Mouse (Mus musculus) left cerebral cortex, postnatal 4 days (tissue): ENCODE measurements around the gene Fosl1. TPM values are rescaled to one million over a fixed set of nuclear protein-coding genes. Genes with fewer than 3 reads are reported as not detected.

Source experiments
- DNase-seq: peaks from one replicate; pipeline ENCODE4 v3.0.0-alpha.2; 2022
- intact Hi-C: fragments of 180-260 bp; cut with DNase I; formaldehyde crosslinking; loops from one replicate; pipeline ENCODE4 v1.15.1; 2025
- total RNA-seq, 2 experiments: library from RNA; stranded (reverse); gene quantifications; 2 replicates each; pipeline ENCODE4 v1.2.3; 2021

Fosl1 gene
- total RNA-seq, 2 experiments from 2014 or later = not detected

DNA sequence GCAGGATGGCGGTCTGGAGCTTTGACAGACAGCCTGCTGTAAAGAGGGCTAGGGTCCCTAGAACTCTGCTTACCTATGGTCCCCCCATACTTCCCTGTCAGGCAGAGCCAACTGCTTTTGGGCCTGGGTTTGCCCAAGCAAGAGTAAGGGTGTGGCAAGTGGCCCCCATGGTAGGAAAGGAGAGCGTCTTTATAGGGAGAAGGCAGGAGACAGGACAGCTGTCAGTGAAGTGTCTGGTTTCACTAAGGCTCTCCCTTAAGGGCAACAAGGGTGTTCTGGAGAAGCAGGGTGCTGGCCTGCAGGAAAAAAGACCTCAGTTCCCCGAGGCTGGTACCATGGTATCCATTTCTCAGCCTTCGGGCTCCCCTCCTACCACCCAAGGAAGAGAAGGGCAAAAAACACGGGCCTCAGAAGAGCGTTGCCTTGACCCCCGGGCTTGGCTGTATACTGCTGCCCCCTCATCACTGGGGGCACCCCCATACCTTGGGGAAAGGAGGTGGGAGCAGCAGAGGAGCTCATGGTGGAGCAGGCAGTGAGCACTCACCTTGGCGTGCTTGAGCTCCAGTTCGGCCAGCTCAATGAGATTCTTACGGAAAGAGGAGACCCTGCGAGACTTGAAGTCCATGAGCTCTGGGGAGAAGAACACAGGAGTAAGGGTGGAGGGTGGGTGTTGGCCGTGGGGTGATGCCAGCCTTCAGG, 48.2 kb downstream of the Fosl1 start:
- intact Hi-C loops = no loop called here
- DNase-seq = no peak

DNA sequence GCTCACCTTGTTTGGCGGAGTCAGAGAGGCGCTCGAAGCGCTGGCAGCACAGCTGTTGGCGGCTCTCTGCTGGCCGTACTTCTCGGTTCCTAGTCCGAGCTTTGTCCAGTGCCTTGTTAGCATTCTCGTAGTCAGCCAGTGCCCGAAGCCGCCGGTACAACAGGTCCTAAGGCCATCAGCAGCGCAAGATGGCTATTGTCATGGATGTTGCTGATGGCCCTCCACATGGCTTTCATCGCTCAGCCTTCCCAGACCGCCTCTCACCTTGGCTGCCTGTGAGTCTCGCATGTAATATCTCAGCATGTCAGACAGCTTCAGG, 48.7 kb downstream of the Fosl1 start:
- intact Hi-C loops = no loop called here
- DNase-seq = no peak

DNA sequence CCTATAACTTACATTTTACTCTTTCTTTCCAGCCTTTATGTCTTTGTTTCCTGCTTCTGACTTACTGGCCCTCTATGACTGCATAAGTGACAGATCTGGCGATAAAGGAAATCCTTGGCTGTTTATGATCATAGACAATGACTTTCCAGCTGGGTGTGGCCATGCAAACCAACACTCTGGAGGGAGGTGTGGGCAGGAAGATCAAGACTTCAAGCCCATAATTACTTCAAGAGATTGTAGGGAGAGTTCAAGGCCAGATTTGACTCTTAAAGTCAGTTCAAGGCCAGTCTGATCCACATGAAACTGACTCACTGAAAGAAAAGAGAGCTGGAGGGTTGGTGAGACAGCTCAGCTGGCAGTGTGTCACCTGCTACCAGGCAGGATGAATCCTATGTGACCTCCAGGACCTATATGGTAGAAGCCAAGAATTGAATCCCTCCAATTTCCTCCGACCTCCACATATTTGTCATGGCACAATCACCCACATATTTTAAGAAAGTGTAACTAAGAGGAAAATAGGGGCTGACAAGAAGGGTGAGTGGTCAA, 53.1 kb downstream of the Fosl1 start:
- no peak for DNase-seq
- intact Hi-C loops = no loop called here

- intact Hi-C loops = no loop called here
Measured at GRCm38 (mm10) chr19:5503687-5504086, 56.3 kb downstream of the Fosl1 start, which contains the start of gene 1700020D05Rik. TSS of gene 1700020D05Rik (minus strand) at chr19:5503787.

More at GRCm38 (mm10) chr19:5503687-5504086, 56.3 kb downstream of the Fosl1 start, which contains the start of gene 1700020D05Rik:
- DNase-seq = no peak

Other genes with a start within 250 kb of the Fosl1 start
- gene Pacs1, start 174.4 kb upstream of the Fosl1 start, total RNA-seq = 10 to 100 TPM; 90.7 to 92.6 TPM
- 100 to 1,000 TPM; 188 to 203 TPM for gene Sf3b2, start 152.1 kb upstream of the Fosl1 start, total RNA-seq
- 10 to 100 TPM; 60.0 to 60.3 TPM for gene Gal3st3, start 149.2 kb upstream of the Fosl1 start, total RNA-seq
- not detected for gene Catsper1, start 111.8 kb upstream of the Fosl1 start, total RNA-seq
- 10 to 100 TPM in 1 of 2 experiments, 1 to 10 TPM in 1; 6.9 to 10.4 TPM for gene Cst6, start 98.0 kb upstream of the Fosl1 start, total RNA-seq
- 10 to 100 TPM; 23.0 to 25.8 TPM for gene Eif1ad, start 80.8 kb upstream of the Fosl1 start, total RNA-seq
- 100 to 1,000 TPM; 176 to 194 TPM for gene Banf1, start 80.4 kb upstream of the Fosl1 start, total RNA-seq
- 100 to 1,000 TPM in 1 of 2 experiments, 10 to 100 TPM in 1; 84.2 to 101 TPM for gene Sart1, start 58.8 kb upstream of the Fosl1 start, total RNA-seq
- not detected for gene Tsga10ip, start 45.0 kb upstream of the Fosl1 start, total RNA-seq
- 100 to 1,000 TPM; 256 to 263 TPM for gene Drap1, start 22.6 kb upstream of the Fosl1 start, total RNA-seq
- gene AI837181, start 22.4 kb upstream of the Fosl1 start, total RNA-seq = 10 to 100 TPM; 49.9 to 51.7 TPM
- gene Ccdc85b, start 10.3 kb downstream of the Fosl1 start, total RNA-seq = 10 to 100 TPM; 20.8 to 21.6 TPM
- 100 to 1,000 TPM; 124 to 139 TPM for gene Fibp, start 13.1 kb downstream of the Fosl1 start, total RNA-seq
- gene Ctsw, start 21.0 kb downstream of the Fosl1 start, total RNA-seq = 1 to 10 TPM; 1.3 to 2.1 TPM
- gene Efemp2, start 26.4 kb downstream of the Fosl1 start, total RNA-seq = 10 to 100 TPM; 23.7 to 25.4 TPM
- gene Mus81, start 40.9 kb downstream of the Fosl1 start, total RNA-seq = 10 to 100 TPM; 40.2 to 43.7 TPM
- gene Cfl1, start 42.9 kb downstream of the Fosl1 start, total RNA-seq = 1,000 to 10,000 TPM; 2,142 to 2,227 TPM
- gene 1700020D05Rik, start 56.2 kb downstream of the Fosl1 start, total RNA-seq = 1 to 10 TPM; 9.3 to 9.6 TPM
- gene Snx32, start 63.0 kb downstream of the Fosl1 start, total RNA-seq = 10 to 100 TPM; 64.8 to 67.7 TPM
- not detected for gene Ovol1, start 113.1 kb downstream of the Fosl1 start, total RNA-seq
- gene Ap5b1, start 120.5 kb downstream of the Fosl1 start, total RNA-seq = 10 to 100 TPM; 11.6 to 12.2 TPM
- gene Rnaseh2c, start 154.3 kb downstream of the Fosl1 start, total RNA-seq = 10 to 100 TPM; 47.3 to 49.7 TPM
- gene Kat5, start 162.7 kb downstream of the Fosl1 start, total RNA-seq = 10 to 100 TPM; 84.6 to 98.4 TPM
- gene Rela, start 189.9 kb downstream of the Fosl1 start, total RNA-seq = 10 to 100 TPM; 29.6 to 34.8 TPM
- gene Sipa1, start 216.2 kb downstream of the Fosl1 start, total RNA-seq = 10 to 100 TPM; 31.1 to 33.3 TPM
- gene Map3k11, start 241.2 kb downstream of the Fosl1 start, total RNA-seq = 10 to 100 TPM; 14.3 to 14.6 TPM
- 10 to 100 TPM; 87.7 to 91.7 TPM for gene Pcnx3, start 241.4 kb downstream of the Fosl1 start, total RNA-seq